Mouse (Mus musculus) hindbrain, embryonic 12.5 days (tissue): ENCODE measurements at regions not wholly inside any gene's neighbourhood (a gene's known extent, or its start where the extent isn't known, plus 50 kb on each side); places are given as distances from the start of the nearest gene placed in this dataset.

Source experiments
- ATAC-seq: fragments of 200-750 bp; cut with Nextera tagmentation; 2 replicates; pipeline ENCODE4 v1.8.0; 2017; ENCODE audit warnings: moderate TSS enrichment; ENCODE audit not compliant: low FRiP score
- H3K27ac ChIP-seq: fragments of 300-500 bp; sonication (generic); 2 replicates; pipeline ENCODE4 v1.5.1; 2016; ENCODE audit warnings: mild to moderate bottlenecking
- H3K27me3 ChIP-seq: fragments of 300-500 bp; sonication (generic); 2 replicates; pipeline ENCODE4 v1.6.1; 2016; ENCODE audit warnings: mild to moderate bottlenecking
- H3K36me3 ChIP-seq: fragments of 300-500 bp; sonication (generic); 2 replicates; pipeline ENCODE4 v1.6.1; 2016; ENCODE audit warnings: mild to moderate bottlenecking
- H3K4me1 ChIP-seq: fragments of 300-500 bp; sonication (generic); 2 replicates; pipeline ENCODE4 v1.6.1; 2016
- H3K4me2 ChIP-seq: fragments of 300-500 bp; sonication (generic); replicated peaks from 2 replicates; pipeline ENCODE4 v1.6.1; 2016; ENCODE audit warnings: mild to moderate bottlenecking
- H3K4me3 ChIP-seq: fragments of 300-500 bp; sonication (generic); 2 replicates; pipeline ENCODE4 v1.5.1; 2016; ENCODE audit warnings: mild to moderate bottlenecking
- H3K9ac ChIP-seq: fragments of 300-500 bp; sonication (generic); 2 replicates; pipeline ENCODE4 v1.6.1; 2016; ENCODE audit warnings: mild to moderate bottlenecking, moderate library complexity
- H3K9me3 ChIP-seq: fragments of 300-500 bp; sonication (generic); replicated peaks from 2 replicates; pipeline ENCODE4 v1.6.1; 2016; ENCODE audit warnings: mild to moderate bottlenecking
- WGBS: fragments of 180-500 bp; shearing (Covaris S2); methylation state at CpG from one replicate; pipeline ENCODE4 v1.1.7; 2016; 5-methylcytosine and 5-hydroxymethylcytosine counted together

DNA sequence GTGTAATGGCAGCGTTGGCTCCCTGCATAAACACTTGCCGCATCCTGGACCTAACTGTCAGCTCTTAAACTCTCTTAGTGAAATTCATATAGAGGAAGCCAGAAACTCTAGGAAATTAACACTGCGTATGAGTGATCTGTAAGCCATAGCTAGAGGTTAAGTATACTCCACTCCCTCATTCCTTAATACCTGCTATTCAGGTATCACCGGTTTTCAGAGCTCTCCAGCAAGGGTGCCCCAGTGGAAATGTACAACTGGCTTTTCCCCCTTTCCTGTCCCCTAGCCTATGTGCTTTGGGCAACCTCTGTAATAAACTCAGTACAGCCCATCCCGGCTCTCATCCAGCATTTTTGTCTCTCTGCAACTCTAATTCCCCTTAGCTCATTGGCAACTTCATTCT lies 164.8 kb upstream of the Habp2 start:
- H3K27ac ChIP-seq, result no peak overlapping the region
- 87% methylated on average over 5 of the region's 5 CpGs for WGBS
- no peaks in the 10 kb centered on the region for H3K36me3 ChIP-seq
- H3K27me3 ChIP-seq, result 0 out of 2 replicates have a peak, but pooled peaks cover 4% of the 10 kb centered on the region
- H3K4me3 ChIP-seq, result no peak overlapping the region
- peaks cover 17% of the 10 kb centered on the region for H3K9me3 ChIP-seq
- H3K4me2 ChIP-seq, result no peak overlapping the region
- no peaks in the 10 kb centered on the region for H3K4me1 ChIP-seq
- no peak overlapping the region for H3K9ac ChIP-seq
- ATAC-seq, result no peak

GRCm38 (mm10) chr19:56131556-56131955 lies 155.4 kb upstream of the Habp2 start:
- no peaks in the 10 kb centered on the region for H3K36me3 ChIP-seq
- no peaks in the 10 kb centered on the region for H3K9me3 ChIP-seq
- 72% methylated on average over 5 of the region's 5 CpGs for WGBS
- no peak for ATAC-seq
- H3K9ac ChIP-seq, result no peak overlapping the region
- no peak overlapping the region for H3K4me3 ChIP-seq
- peaks cover 10% of the 10 kb centered on the region for H3K4me1 ChIP-seq
- no peak overlapping the region for H3K4me2 ChIP-seq
- H3K27ac ChIP-seq, result no peak overlapping the region
- peaks cover 36% of the 10 kb centered on the region for H3K27me3 ChIP-seq

- no peak for ATAC-seq
- 6% methylated on average over 7 of the region's 7 CpGs for WGBS
- Histone ChIP-seq H3K9me3 (no peaks in the 10 kb centered on the region), H3K27ac (no peak overlapping the region), H3K9ac (no peak overlapping the region), H3K4me1 (peaks cover 10% of the 10 kb centered on the region), H3K36me3 (no peaks in the 10 kb centered on the region), H3K4me2 (no peak overlapping the region), H3K4me3 (no peak overlapping the region), H3K27me3 (peaks cover 33% of the 10 kb centered on the region)
Measured at GRCm38 (mm10) chr19:56132911-56133562, 153.9 kb upstream of the Habp2 start.

GRCm38 (mm10) chr19:56133565-56133964 lies 153.4 kb upstream of the Habp2 start:
- H3K4me1 ChIP-seq, result peaks cover 10% of the 10 kb centered on the region
- H3K4me2 ChIP-seq, result no peak overlapping the region
- no peak overlapping the region for H3K4me3 ChIP-seq
- no peaks in the 10 kb centered on the region for H3K9me3 ChIP-seq
- no peak overlapping the region for H3K9ac ChIP-seq
- no peaks in the 10 kb centered on the region for H3K36me3 ChIP-seq
- WGBS, result 14% methylated on average over 5 of the region's 5 CpGs
- no peak for ATAC-seq
- H3K27ac ChIP-seq, result no peak overlapping the region
- peaks cover 33% of the 10 kb centered on the region for H3K27me3 ChIP-seq

GRCm38 (mm10) chr19:56134081-56134818 lies 152.7 kb upstream of the Habp2 start:
- H3K4me3 ChIP-seq, result no peak overlapping the region
- peak; percentile 82 for ATAC-seq
- H3K9me3 ChIP-seq, result no peaks in the 10 kb centered on the region
- no peak overlapping the region for H3K27ac ChIP-seq
- H3K9ac ChIP-seq, result no peak overlapping the region
- no peak overlapping the region; the same call in 1 of the 2 replicates for H3K4me2 ChIP-seq
- H3K27me3 ChIP-seq, result peaks cover 33% of the 10 kb centered on the region
- WGBS, result 15% methylated on average over 17 of the region's 17 CpGs
- no peaks in the 10 kb centered on the region for H3K36me3 ChIP-seq
- peaks cover 10% of the 10 kb centered on the region for H3K4me1 ChIP-seq

DNA sequence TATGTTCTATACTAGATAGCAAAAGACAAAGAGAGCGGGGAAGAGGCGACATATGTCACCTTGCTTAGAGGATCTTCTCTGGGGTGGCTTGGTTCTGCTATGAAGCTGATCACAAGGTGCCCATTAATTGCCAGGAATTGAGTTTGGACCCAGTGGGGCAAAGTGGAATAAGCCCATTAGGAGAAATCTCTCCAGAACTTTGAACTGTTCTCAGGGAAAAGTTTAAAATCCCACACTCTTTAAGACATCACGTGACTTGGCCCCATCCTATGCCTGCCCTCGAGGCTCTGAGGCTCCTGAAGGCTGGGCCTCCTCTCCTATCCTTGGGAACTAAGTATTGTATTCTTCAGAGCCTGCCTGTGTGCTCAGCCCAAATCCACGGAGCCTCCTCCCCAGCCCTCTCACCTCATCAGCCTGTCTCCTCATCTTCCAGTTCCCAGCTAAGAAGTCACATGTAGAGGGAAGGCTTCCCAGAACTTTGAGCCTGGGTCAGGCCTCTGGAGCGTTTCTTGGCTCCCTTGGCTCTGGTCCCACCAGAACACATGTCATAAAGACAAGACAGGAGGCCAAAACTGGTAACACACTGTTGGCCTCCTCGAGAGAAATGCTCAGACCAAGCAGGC lies 151.5 kb upstream of the Habp2 start:
- no peaks in the 10 kb centered on the region for H3K36me3 ChIP-seq
- WGBS, result 85% methylated on average over 7 of the region's 7 CpGs
- ATAC-seq, result no peak
- no peaks in the 10 kb centered on the region for H3K9me3 ChIP-seq
- no peak overlapping the region for H3K27ac ChIP-seq
- no peak overlapping the region for H3K4me2 ChIP-seq
- no peak overlapping the region for H3K9ac ChIP-seq
- H3K4me1 ChIP-seq, result peaks cover 10% of the 10 kb centered on the region
- no peak overlapping the region for H3K4me3 ChIP-seq
- H3K27me3 ChIP-seq, result peaks cover 32% of the 10 kb centered on the region

- no peak for ATAC-seq
- Histone ChIP-seq H3K27ac (no peak overlapping the region), H3K9me3 (peaks cover 13% of the 10 kb centered on the region), H3K9ac (no peak overlapping the region), H3K36me3 (no peaks in the 10 kb centered on the region), H3K4me3 (no peak overlapping the region), H3K27me3 (peaks cover 6% of the 10 kb centered on the region; the same call in 1 of the 2 replicates), H3K4me1 (no peaks in the 10 kb centered on the region), H3K4me2 (no peak overlapping the region)
- 86% methylated on average over 2 of the region's 2 CpGs for WGBS
Measured at GRCm38 (mm10) chr19:56140540-56140939, 146.4 kb upstream of the Habp2 start.

DNA sequence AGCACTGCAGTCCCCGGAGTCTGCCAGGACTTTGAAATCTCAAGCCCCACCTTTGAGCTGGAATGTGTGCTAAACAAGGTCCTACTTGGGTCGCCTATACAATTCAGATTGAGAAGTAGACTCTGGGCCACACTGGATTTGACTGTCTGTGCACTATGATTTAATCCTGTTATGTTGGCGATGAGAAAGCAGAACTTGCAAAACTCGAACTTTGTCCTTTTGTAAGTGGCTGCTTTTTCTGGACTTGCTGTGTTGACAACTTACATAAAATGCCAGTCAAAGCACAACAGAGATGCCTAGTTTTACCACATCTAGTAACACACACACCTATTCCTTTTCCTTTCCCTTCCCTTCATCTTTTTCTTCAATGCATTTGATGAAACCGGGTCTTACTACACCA lies 142.7 kb upstream of the Habp2 start:
- no peak overlapping the region for H3K4me3 ChIP-seq
- H3K27ac ChIP-seq, result no peak overlapping the region
- no peak for ATAC-seq
- H3K27me3 ChIP-seq, result no peaks in the 10 kb centered on the region
- 90% methylated on average over 5 of the region's 5 CpGs for WGBS
- H3K9me3 ChIP-seq, result peaks cover 13% of the 10 kb centered on the region
- no peaks in the 10 kb centered on the region for H3K4me1 ChIP-seq
- no peak overlapping the region for H3K4me2 ChIP-seq
- no peak overlapping the region for H3K9ac ChIP-seq
- H3K36me3 ChIP-seq, result no peaks in the 10 kb centered on the region

DNA sequence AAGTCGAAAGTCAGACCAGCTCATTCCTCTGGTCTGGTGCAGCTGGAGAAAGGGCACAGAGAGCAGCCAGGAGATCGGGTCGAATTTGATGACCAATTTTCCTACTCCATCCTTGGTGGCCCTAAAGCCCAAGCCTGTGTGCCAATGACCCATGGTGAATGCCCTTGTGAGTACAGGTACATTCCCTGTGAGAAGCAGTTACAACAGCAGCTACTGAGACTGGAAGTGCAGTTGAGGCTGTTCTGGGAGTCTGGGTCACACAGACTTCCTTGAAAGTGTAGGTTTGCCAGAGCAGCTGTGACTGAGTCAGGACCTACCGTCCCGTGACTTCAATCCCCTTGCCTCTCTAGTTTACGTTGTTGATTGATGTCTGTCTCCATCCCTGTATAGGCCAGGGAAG lies 129.8 kb upstream of the Habp2 start:
- no peak overlapping the region for H3K4me2 ChIP-seq
- ATAC-seq, result no peak
- 69% methylated on average over 6 of the region's 6 CpGs for WGBS
- no peaks in the 10 kb centered on the region for H3K4me1 ChIP-seq
- no peaks in the 10 kb centered on the region for H3K36me3 ChIP-seq
- H3K27ac ChIP-seq, result no peak overlapping the region
- no peaks in the 10 kb centered on the region for H3K9me3 ChIP-seq
- H3K4me3 ChIP-seq, result no peak overlapping the region
- H3K9ac ChIP-seq, result no peak overlapping the region
- no peaks in the 10 kb centered on the region for H3K27me3 ChIP-seq

GRCm38 (mm10) chr19:56162156-56162555 lies 124.8 kb upstream of the Habp2 start:
- 90% methylated on average over 3 of the region's 3 CpGs for WGBS
- no peak overlapping the region for H3K4me2 ChIP-seq

DNA sequence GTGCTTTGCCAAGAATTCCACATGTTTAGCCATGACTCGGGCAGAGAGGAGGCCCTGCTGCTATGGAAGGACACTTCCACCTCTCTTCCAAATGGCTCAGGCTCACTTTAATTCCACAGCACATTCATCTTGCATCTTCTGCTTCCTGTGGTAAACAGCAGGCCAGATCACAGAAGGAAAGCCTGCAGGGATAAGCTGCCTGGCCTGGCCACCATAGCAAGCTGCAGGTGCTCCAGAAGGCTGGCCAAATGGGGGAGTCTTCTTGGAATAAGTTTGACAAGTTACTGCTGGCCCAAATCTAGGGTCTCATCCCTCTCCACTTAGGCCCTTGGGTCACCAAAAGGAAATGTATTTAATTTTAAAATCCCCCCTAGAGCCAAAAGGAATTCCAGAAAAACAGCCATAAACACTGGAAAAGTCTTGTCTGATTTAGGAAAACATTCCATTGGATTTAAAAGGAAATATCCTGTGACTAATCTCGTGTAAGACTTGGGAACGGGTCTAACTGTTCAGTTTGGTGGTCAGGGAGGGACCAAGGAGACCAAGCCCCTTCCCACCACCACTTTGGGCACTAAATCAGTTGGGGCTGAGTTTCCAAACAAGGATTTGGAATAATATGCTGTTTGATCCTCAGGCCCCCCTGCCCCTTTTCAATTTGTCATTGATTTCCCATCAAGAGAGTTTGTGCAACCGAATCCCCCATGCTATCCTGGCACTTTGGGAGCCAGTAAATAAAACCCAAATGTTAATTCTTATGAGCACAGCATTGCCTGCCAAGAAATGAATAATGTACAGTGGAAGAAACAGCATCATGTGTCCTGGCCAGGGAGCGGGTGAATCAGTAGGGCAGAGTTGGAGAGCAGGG lies 117.6 kb upstream of the Habp2 start:
- Histone ChIP-seq H3K4me2 (no peak overlapping the region), H3K4me1 (peaks cover 7% of the 10 kb centered on the region; the same call in 1 of the 2 replicates), H3K9ac (no peak overlapping the region), H3K4me3 (no peak overlapping the region), H3K36me3 (no peaks in the 10 kb centered on the region), H3K27me3 (no peaks in the 10 kb centered on the region; the same call in 1 of the 2 replicates), H3K27ac (no peak overlapping the region), H3K9me3 (peaks cover 5% of the 10 kb centered on the region; the same call in 1 of the 2 replicates)
- WGBS, result 72% methylated on average over 5 of the region's 5 CpGs
- ATAC-seq, result no peak

More at GRCm38 (mm10) chr19:56162156-56162555, 124.8 kb upstream of the Habp2 start:
- Histone ChIP-seq H3K4me3 (no peak overlapping the region), H3K27me3 (no peaks in the 10 kb centered on the region), H3K4me1 (no peaks in the 10 kb centered on the region), H3K9me3 (no peaks in the 10 kb centered on the region), H3K9ac (no peak overlapping the region), H3K36me3 (no peaks in the 10 kb centered on the region), H3K27ac (no peak overlapping the region)
- ATAC-seq, result no peak

DNA sequence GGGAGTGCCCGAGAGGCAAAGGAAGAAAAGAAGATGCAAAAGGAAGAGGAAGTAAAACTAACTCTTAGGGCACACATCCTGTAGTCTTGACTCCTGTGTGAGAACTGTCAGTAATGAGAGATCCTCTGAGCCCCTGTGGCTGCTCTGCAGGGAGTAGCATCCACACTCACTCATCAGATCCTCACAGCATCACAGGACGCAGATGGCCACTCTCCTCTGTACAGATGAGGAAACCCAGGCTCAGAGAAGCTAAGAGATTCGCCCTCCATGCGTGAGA lies 117.0 kb upstream of the Habp2 start:
- no peak overlapping the region for H3K9ac ChIP-seq
- no peaks in the 10 kb centered on the region; the same call in 1 of the 2 replicates for H3K27me3 ChIP-seq
- H3K36me3 ChIP-seq, result no peaks in the 10 kb centered on the region
- no peak overlapping the region for H3K4me2 ChIP-seq
- 77% methylated on average over 4 of the region's 4 CpGs for WGBS
- no peak overlapping the region for H3K4me3 ChIP-seq
- ATAC-seq, result no peak
- H3K4me1 ChIP-seq, result peaks cover 9% of the 10 kb centered on the region; the same call in 1 of the 2 replicates
- H3K27ac ChIP-seq, result no peak overlapping the region
- peaks cover 5% of the 10 kb centered on the region; the same call in 1 of the 2 replicates for H3K9me3 ChIP-seq
